Comparison of ENCODE assay signal across 8 mouse cellular contexts in genomic region chr8:34397583-34398411, GRCm38 (mm10).
DNase-seq lines count a peak whose midpoint lies in the region; ATAC-seq lines count a peak whose summit lies in the region.

No protein-coding gene starts in this region.

- 0 out of 2 replicates have a peak, but pooled peaks cover 2% of the 10 kb centered on the region for H3K9me3 ChIP-seq in heart, embryonic 16.5 days (replicated peaks; ENCODE audit: control insufficient read depth, low read length)
- H3K9me3 ChIP-seq in hindbrain, embryonic 14.5 days (ENCODE audit: control insufficient read depth, low read length) = no peaks in the 10 kb centered on the region
- H3K9me3 ChIP-seq in midbrain, embryonic 10.5 days (replicated peaks) = no peaks in the 10 kb centered on the region

- peak overlapping the region; percentile 39 for H3K4me2 ChIP-seq in heart, embryonic 16.5 days (ENCODE audit: low read depth, low read length)
- peak overlapping the region; percentile 36 for H3K4me2 ChIP-seq in hindbrain, embryonic 14.5 days (replicated peaks)

- no peaks in the 10 kb centered on the region; the same call in 1 of the 2 replicates for H3K4me1 ChIP-seq in heart, embryonic 16.5 days (ENCODE audit: control insufficient read depth, insufficient read depth, low read length)
- peaks cover 33% of the 10 kb centered on the region for H3K4me1 ChIP-seq in hindbrain, embryonic 14.5 days (replicated peaks; ENCODE audit: control insufficient read depth, insufficient read depth, low read length)
- peaks cover 25% of the 10 kb centered on the region for H3K4me1 ChIP-seq in midbrain, embryonic 10.5 days

- DNase-seq in heart, postnatal 4 days = no peak
- peak; percentile 64 for DNase-seq in hindbrain, embryonic 14.5 days (ENCODE audit: low spot score)
- DNase-seq in midbrain, embryonic 10.5 days (ENCODE audit: low spot score) = peak; percentile 33
- peak; percentile 68 for DNase-seq in thymus, postnatal 0 days (ENCODE audit: low spot score)
- no peak for DNase-seq in frontal cortex, postnatal 10 days (ENCODE audit: low spot score in 2 of 2)
- no peak for DNase-seq in cerebellum, postnatal 4 days (ENCODE audit: low spot score in 2 of 2)

- no peak overlapping the region for H3K27ac ChIP-seq in heart, embryonic 16.5 days (ENCODE audit: low read length)
- H3K27ac ChIP-seq in hindbrain, embryonic 14.5 days = peak overlapping the region; percentile 91
- H3K27ac ChIP-seq in midbrain, embryonic 10.5 days (replicated peaks) = peak overlapping the region; percentile 76

- H3K9ac ChIP-seq in heart, embryonic 16.5 days (ENCODE audit: low read length) = no peak overlapping the region
- peak overlapping the region; percentile 39 for H3K9ac ChIP-seq in hindbrain, embryonic 14.5 days

- peak; percentile 23 for ATAC-seq in heart, embryonic 16.5 days (replicated peaks; ENCODE audit: extremely low read depth, insufficient read depth, low FRiP score)
- peak; percentile 77 for ATAC-seq in activated CD4-positive, CD25-positive, alpha-beta regulatory T cell, adult 4 months
- ATAC-seq in hindbrain, embryonic 14.5 days (ENCODE audit: low FRiP score) = peak; percentile 67

- H3K4me3 ChIP-seq in heart, embryonic 16.5 days (ENCODE audit: low read length) = peak overlapping the region; percentile 24
- H3K4me3 ChIP-seq in hindbrain, embryonic 14.5 days (replicated peaks; ENCODE audit: low read length) = no peak overlapping the region
- H3K4me3 ChIP-seq in midbrain, embryonic 10.5 days = peak overlapping the region; percentile 27

- H3K27me3 ChIP-seq in heart, embryonic 16.5 days (ENCODE audit: control insufficient read depth, insufficient read depth, low read length) = no peaks in the 10 kb centered on the region
- H3K27me3 ChIP-seq in hindbrain, embryonic 14.5 days (ENCODE audit: control insufficient read depth, insufficient read depth, low read length) = no peaks in the 10 kb centered on the region
- no peaks in the 10 kb centered on the region for H3K27me3 ChIP-seq in midbrain, embryonic 10.5 days (ENCODE audit: low read depth, poor library complexity, severe bottlenecking)

- no peaks in the 10 kb centered on the region for H3K36me3 ChIP-seq in heart, embryonic 16.5 days (ENCODE audit: control insufficient read depth, insufficient read depth)
- H3K36me3 ChIP-seq in hindbrain, embryonic 14.5 days (replicated peaks; ENCODE audit: control insufficient read depth, insufficient read depth) = no peaks in the 10 kb centered on the region
- no peaks in the 10 kb centered on the region for H3K36me3 ChIP-seq in midbrain, embryonic 10.5 days

- 31% methylated on average over 22 of the region's 23 CpGs for WGBS in heart, embryonic 16.5 days
- 25% methylated on average over 22 of the region's 23 CpGs for WGBS in hindbrain, embryonic 14.5 days
- WGBS in midbrain, embryonic 10.5 days = 37% methylated on average over 23 of the region's 23 CpGs

Comparison
In these comparisons a context has a peak if more than half of its experiments do, and no peak if none do; other contexts are left out.
1. ATAC-seq: peak in every context shown above with its lines; median percentile 77 in activated CD4-positive, CD25-positive, alpha-beta regulatory T cell, adult 4 months; 67 in hindbrain, embryonic 14.5 days; 23 in heart, embryonic 16.5 days.
2. DNase-seq: peak in hindbrain, embryonic 14.5 days (single experiment), midbrain, embryonic 10.5 days (single experiment) and thymus, postnatal 0 days (single experiment); none in heart, postnatal 4 days (single experiment), frontal cortex, postnatal 10 days (0 of 2) and cerebellum, postnatal 4 days (0 of 2).